17 mouse cellular contexts compared by ENCODE assay signal in genomic region chr1:193476805-193477204, GRCm38 (mm10).
"Had no signal": no experiment of that assay in that cellular context is flagged by ENCODE, and none has a peak within 500 bp of the region (broad histone marks: within the 10 kb centered on the region; RNA-seq: fewer than 3 reads in every experiment).

No protein-coding gene starts in this region.

- H3K9me3 ChIP-seq: midbrain, embryonic 10.5 days; midbrain, embryonic 12.5 days; neural tube, embryonic 13.5 days; neural tube, embryonic 15.5 days; stomach, embryonic 15.5 days had no signal

- H3K9ac ChIP-seq: lung, embryonic 14.5 days; midbrain, embryonic 12.5 days; neural tube, embryonic 13.5 days; neural tube, embryonic 15.5 days; stomach, embryonic 15.5 days had no signal

- DNase-seq: lung, adult 18-20 months; lung, embryonic 14.5 days; lung, postnatal 10 days; lung, postnatal 4 days; midbrain, embryonic 14.5 days; right cerebral cortex, postnatal 14 days; thymus, adult 2 months; thymus, postnatal 25 days; thymus, postnatal 4 days had no signal

- H3K27me3 ChIP-seq: midbrain, embryonic 12.5 days; neural tube, embryonic 13.5 days; neural tube, embryonic 15.5 days; stomach, embryonic 15.5 days had no signal

- H3K4me1 ChIP-seq: midbrain, embryonic 10.5 days; midbrain, embryonic 12.5 days; neural tube, embryonic 13.5 days; neural tube, embryonic 15.5 days; stomach, embryonic 15.5 days had no signal

- H3K27ac ChIP-seq: midbrain, embryonic 10.5 days; midbrain, embryonic 12.5 days; neural tube, embryonic 13.5 days; neural tube, embryonic 15.5 days; stomach, embryonic 15.5 days; stomach, postnatal 0 days had no signal

- H3K4me3 ChIP-seq: midbrain, embryonic 10.5 days; midbrain, embryonic 12.5 days; myocyte; neural tube, embryonic 13.5 days; neural tube, embryonic 15.5 days; stomach, embryonic 15.5 days had no signal

- ATAC-seq: midbrain, embryonic 16.5 days had no signal

- H3K4me2 ChIP-seq: lung, embryonic 14.5 days; midbrain, embryonic 12.5 days; neural tube, embryonic 13.5 days; neural tube, embryonic 15.5 days; stomach, embryonic 15.5 days had no signal

- H3K36me3 ChIP-seq: midbrain, embryonic 10.5 days; midbrain, embryonic 12.5 days; neural tube, embryonic 13.5 days; neural tube, embryonic 15.5 days; stomach, embryonic 15.5 days had no signal
